Mouse (Mus musculus) heart, postnatal 25 days (tissue): ENCODE results near the gene Cpsf4. TPM values are rescaled to one million over a fixed set of nuclear protein-coding genes. Genes with fewer than 3 reads are reported as not detected.
"Not testable (repeated sequence)": the region's sequence is repeated elsewhere in the genome, so short reads cannot be mapped to it uniquely, and the experiment has no call there.

Source experiments
- DNase-seq: peaks from one replicate; pipeline ENCODE4 v3.0.0; 2022; ENCODE audit warnings: low spot score
- intact Hi-C: fragments of 180-260 bp; cut with DNase I; formaldehyde crosslinking; loops from one replicate; pipeline ENCODE4 v1.15.1; 2025
- total RNA-seq, 2 experiments: library from RNA; stranded (reverse); gene quantifications; 2 replicates each; pipeline ENCODE4 v1.2.3; 2021

Gene Cpsf4
- total RNA-seq, 2 experiments from 2014 or later = 9.6 to 11.1 TPM

- intact Hi-C loops = no loop called here
- DNase-seq = no peak
These were observed 47.7 kb downstream of the Cpsf4 start for GRCm38 (mm10) chr5:145214679-145215078.

- intact Hi-C loops = no loop called here
- DNase-seq = no peak
These were observed 50.7 kb downstream of the Cpsf4 start for GRCm38 (mm10) chr5:145217746-145218145.

- DNase-seq = no peak
- intact Hi-C loops = no loop called here
These were observed 51.2 kb downstream of the Cpsf4 start for GRCm38 (mm10) chr5:145218206-145218605.

- intact Hi-C loops = no loop called here
- no peak for DNase-seq
These were observed 51.7 kb downstream of the Cpsf4 start for GRCm38 (mm10) chr5:145218671-145219070.

- intact Hi-C loops = no loop called here
- DNase-seq = no peak
These were observed 53.0 kb downstream of the Cpsf4 start for GRCm38 (mm10) chr5:145219981-145220380.

GRCm38 (mm10) chr5:145222840-145223239, 55.8 kb downstream of the Cpsf4 start:
- intact Hi-C loops = no loop called here

GRCm38 (mm10) chr5:145223395-145223794, 56.4 kb downstream of the Cpsf4 start:
- intact Hi-C loops = no loop called here
- DNase-seq = no peak

More at GRCm38 (mm10) chr5:145222840-145223239, 55.8 kb downstream of the Cpsf4 start:
- no peak for DNase-seq

- intact Hi-C loops = no loop called here
These were observed 59.4 kb downstream of the Cpsf4 start for GRCm38 (mm10) chr5:145226453-145226852.

GRCm38 (mm10) chr5:145229283-145229682, 62.3 kb downstream of the Cpsf4 start:
- intact Hi-C loops = loop anchor here (2.0 kb wide), 1 partner anchor 24 kb away; the partner anchor contains the start of gene Zkscan5

More at GRCm38 (mm10) chr5:145226453-145226852, 59.4 kb downstream of the Cpsf4 start:
- DNase-seq = no peak

GRCm38 (mm10) chr5:145230641-145231040, 63.6 kb downstream of the Cpsf4 start:
- no peak for DNase-seq
- intact Hi-C loops = loop anchor here (5.0 kb wide), 2 partner anchors 38 to 52 kb away; partner anchors contain the start of genes Atp5j2 and Zscan25

More at GRCm38 (mm10) chr5:145229283-145229682, 62.3 kb downstream of the Cpsf4 start:
- not testable (repeated sequence) for DNase-seq

GRCm38 (mm10) chr5:145231367-145231871, 64.4 kb downstream of the Cpsf4 start, which contains the start of gene Zfp655:
Zfp655 (plus strand) TSS chr5:145231715.
- DNase-seq = peak; percentile 98
- intact Hi-C loops = loop anchor here (5.0 kb wide), 2 partner anchors 39 to 51 kb away; partner anchors contain the start of genes Atp5j2 and Zscan25

Other genes starting within 250 kb of the Cpsf4 start
- gene Smurf1, start 201.4 kb upstream of the Cpsf4 start, total RNA-seq = 10 to 100 TPM; 21.9 to 27.6 TPM
- gene Gm4871, start 134.5 kb upstream of the Cpsf4 start, total RNA-seq = not detected
- gene 1700018F24Rik, start 124.2 kb upstream of the Cpsf4 start, total RNA-seq = not detected
- gene Arpc1a, start 83.4 kb upstream of the Cpsf4 start, total RNA-seq = 10 to 100 TPM; 56.8 to 68.1 TPM
- gene Kpna7, start 83.2 kb upstream of the Cpsf4 start, total RNA-seq = not detected
- gene Arpc1b, start 53.0 kb upstream of the Cpsf4 start, total RNA-seq = 10 to 100 TPM; 75.3 to 85.4 TPM
- gene Pdap1, start 27.0 kb upstream of the Cpsf4 start, total RNA-seq = 10 to 100 TPM; 37.8 to 40.3 TPM
- gene Bud31, start 26.9 kb upstream of the Cpsf4 start, total RNA-seq = 10 to 100 TPM; 53.5 to 62.6 TPM
- gene Ptcd1, start 105 bp upstream of the Cpsf4 start, total RNA-seq = 10 to 100 TPM; 27.9 to 28.6 TPM
- gene Atp5j2, start 24.8 kb downstream of the Cpsf4 start, total RNA-seq = 1,000 to 10,000 TPM; 1,052 to 1,137 TPM
- gene Zkscan14, start 34.7 kb downstream of the Cpsf4 start, total RNA-seq = 1 to 10 TPM; 6.2 to 7.2 TPM
- gene Zkscan5, start 37.3 kb downstream of the Cpsf4 start, total RNA-seq = 10 to 100 TPM in 1 of 2 experiments, 1 to 10 TPM in 1; 9.4 to 11.0 TPM
- gene Zfp655, start 64.5 kb downstream of the Cpsf4 start, total RNA-seq = 10 to 100 TPM; 26.1 to 28.0 TPM
- gene Zscan25, start 113.3 kb downstream of the Cpsf4 start, total RNA-seq = 10 to 100 TPM; 10.6 to 13.0 TPM
- not detected for gene Cyp3a57, start 178.1 kb downstream of the Cpsf4 start, total RNA-seq